Mouse (Mus musculus) layer of hippocampus, adult 8-10 months (tissue): Measurements from ENCODE around the gene Akap14. TPM values are rescaled to one million over a fixed set of nuclear protein-coding genes. Genes with fewer than 3 reads are reported as not detected.

ENCODE experiments used
- DNase-seq, 2 experiments: peaks; one replicate each; pipeline ENCODE4 v3.0.0; 2022; ENCODE audit warnings: low spot score in 2 of 2
- total RNA-seq, 4 experiments: library from RNA; stranded (reverse); gene quantifications; 2 replicates each; pipeline ENCODE4 v1.2.4; 2022

Gene Akap14
- total RNA-seq, 4 experiments from 2014 or later, result 0.23 to 0.34 TPM; not detected in 2

DNA sequence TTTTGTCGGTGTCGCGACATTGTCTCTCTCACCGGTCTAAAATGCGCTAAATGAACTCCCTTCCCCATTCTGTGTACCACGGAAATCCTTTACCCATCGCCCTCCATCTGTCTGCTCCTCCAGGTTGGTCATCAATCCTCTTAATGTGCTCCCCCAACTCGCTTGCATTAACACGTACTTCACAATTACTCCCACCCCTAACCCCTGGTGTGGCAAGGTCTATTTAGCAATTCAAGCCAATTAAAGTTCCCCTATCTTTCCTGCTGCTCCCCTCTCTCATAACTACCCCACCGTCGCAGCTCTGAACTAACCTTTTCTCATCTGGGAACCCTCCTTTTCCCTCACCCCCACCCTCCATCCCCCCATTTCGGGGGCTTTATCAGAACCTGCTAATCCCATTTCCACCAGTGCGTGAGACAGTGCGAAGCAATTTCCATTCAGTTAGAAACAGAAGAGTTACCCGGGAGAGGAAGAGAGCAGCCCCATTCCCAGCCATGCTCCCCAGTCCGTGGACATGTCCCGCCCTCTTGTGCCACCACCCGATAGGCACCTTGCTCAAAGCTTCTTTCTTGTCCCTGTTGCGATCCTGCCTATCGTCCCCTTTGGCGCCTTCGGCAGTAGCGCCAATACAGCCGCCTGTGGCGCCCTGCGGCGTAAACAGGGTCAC lies 59.0 kb downstream of the Akap14 start:
- no peak for DNase-seq

- no peak for DNase-seq
Observed at GRCm38 (mm10) chrX:37103826-37104225, 64.8 kb downstream of the Akap14 start.

Other genes with a start within 250 kb of the Akap14 start
- 10 to 100 TPM; 45.3 to 51.8 (median 48.0) TPM for gene Sept6, start 177.0 kb downstream of the Akap14 start, total RNA-seq
- not detected for gene Sowahd, start 120.0 kb downstream of the Akap14 start, total RNA-seq
- gene Rpl39, start 83.4 kb downstream of the Akap14 start, total RNA-seq, result 100 to 1,000 TPM; 184 to 339 (median 269) TPM
- gene Upf3b, start 58.5 kb downstream of the Akap14 start, total RNA-seq, result 10 to 100 TPM; 17.3 to 23.3 (median 21.3) TPM
- gene Nkap, start 42.0 kb downstream of the Akap14 start, total RNA-seq, result 10 to 100 TPM; 12.9 to 19.4 (median 14.3) TPM
- 100 to 1,000 TPM; 161 to 234 (median 206) TPM for gene Ndufa1, start 22.3 kb upstream of the Akap14 start, total RNA-seq
- 10 to 100 TPM in 1 of 4 experiments, 1 to 10 TPM in 3; 7.1 to 10.1 (median 7.9) TPM for gene Rnf113a1, start 22.4 kb upstream of the Akap14 start, total RNA-seq
- gene Gm9, start 42.2 kb upstream of the Akap14 start, total RNA-seq, result not detected
- gene Rhox1, start 53.4 kb upstream of the Akap14 start, total RNA-seq, result not detected
- not detected for gene Rhox2a, start 76.1 kb upstream of the Akap14 start, total RNA-seq
- not detected for gene Rhox3a, start 81.1 kb upstream of the Akap14 start, total RNA-seq
- gene Rhox4a, start 96.5 kb upstream of the Akap14 start, total RNA-seq, result not detected
- gene Rhox3a2, start 211.2 kb upstream of the Akap14 start, total RNA-seq, result not detected
- not detected for gene Rhox4a2, start 222.0 kb upstream of the Akap14 start, total RNA-seq
- gene Rhox2b, start 243.2 kb upstream of the Akap14 start, total RNA-seq, result not detected